Mouse (Mus musculus) ES-Bruce4 (cell line): ENCODE measurements at regions not wholly inside any gene's neighbourhood (a gene's known extent, or its start where the extent isn't known, plus 50 kb on each side); places are given as distances from the start of the nearest gene placed in this dataset.

Experiments
- H3K27ac ChIP-seq: 2 replicates; pipeline ENCODE4 v1.5.1; 2012; ENCODE audit warnings: low read length, inconsistent platforms; ENCODE audit not compliant: insufficient read depth
- H3K27me3 ChIP-seq: 2 replicates; pipeline ENCODE4 v1.6.1; 2012; ENCODE audit warnings: mild to moderate bottlenecking, low read length, inconsistent platforms; ENCODE audit not compliant: control insufficient read depth, poor library complexity, insufficient read depth, severe bottlenecking
- H3K36me3 ChIP-seq: 2 replicates; pipeline ENCODE4 v1.6.1; 2012; ENCODE audit warnings: inconsistent platforms, mild to moderate bottlenecking, low read length, moderate library complexity; ENCODE audit not compliant: control insufficient read depth, poor library complexity, insufficient read depth, severe bottlenecking
- H3K4me1 ChIP-seq: one replicate; pipeline ENCODE4 v1.8.1; 2011; ENCODE audit warnings: low read length; ENCODE audit not compliant: control insufficient read depth, insufficient read depth
- H3K4me3 ChIP-seq: 2 replicates; pipeline ENCODE4 v1.5.1; 2011; ENCODE audit warnings: low read depth, mild to moderate bottlenecking, low read length
- H3K9ac ChIP-seq: 2 replicates; pipeline ENCODE4 v1.6.1; 2012; ENCODE audit warnings: low read depth, mild to moderate bottlenecking, inconsistent platforms; ENCODE audit not compliant: poor library complexity, severe bottlenecking
- H3K9me3 ChIP-seq: replicated peaks from 2 replicates; pipeline ENCODE4 v1.6.1; 2012; ENCODE audit warnings: mild to moderate bottlenecking, low read length, inconsistent platforms; ENCODE audit not compliant: control insufficient read depth, poor library complexity, insufficient read depth, severe bottlenecking
- CTCF ChIP-seq: IDR thresholded peaks from one replicate; pipeline ENCODE4 v1.8.1; 2011; ENCODE audit warnings: low read depth, low read length
- EP300 ChIP-seq: IDR thresholded peaks from 2 replicates; pipeline ENCODE4 v1.6.1; 2011; ENCODE audit warnings: low read depth, low read length; ENCODE audit not compliant: insufficient read depth
- POLR2A ChIP-seq: IDR thresholded peaks from one replicate; pipeline ENCODE4 v1.8.1; 2011; ENCODE audit warnings: low read length; ENCODE audit not compliant: insufficient read depth

DNA sequence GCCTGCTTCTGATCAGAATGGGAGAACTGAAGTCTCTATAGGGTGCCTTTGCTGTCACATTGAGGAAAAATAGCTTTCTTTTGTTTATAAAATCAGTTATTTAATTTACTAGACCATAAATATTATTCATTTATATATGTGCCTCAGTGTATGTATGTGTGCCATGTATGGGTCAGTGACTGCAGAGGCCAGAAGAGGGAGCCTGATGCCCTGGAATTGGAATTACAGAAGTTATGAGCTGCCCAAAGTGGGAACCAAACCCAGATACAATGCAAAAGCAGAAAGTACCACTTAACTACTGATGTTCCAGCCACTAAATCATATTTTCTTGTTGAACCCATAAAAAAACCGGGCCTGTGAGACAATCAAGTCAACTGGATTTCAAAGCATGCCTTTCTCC is 91.8 kb upstream of the Nampt start:
- no peak overlapping the region for H3K9ac ChIP-seq
- H3K4me3 ChIP-seq, result no peak overlapping the region
- no peak overlapping the region for H3K27ac ChIP-seq
- no peaks in the 10 kb centered on the region for H3K27me3 ChIP-seq
- TF ChIP-seq EP300, result no peak
- TF ChIP-seq POLR2A, result no peak
- TF ChIP-seq CTCF, result no peak
- no peaks in the 10 kb centered on the region for H3K36me3 ChIP-seq
- no peaks in the 10 kb centered on the region for H3K9me3 ChIP-seq
- no peaks in the 10 kb centered on the region for H3K4me1 ChIP-seq

DNA sequence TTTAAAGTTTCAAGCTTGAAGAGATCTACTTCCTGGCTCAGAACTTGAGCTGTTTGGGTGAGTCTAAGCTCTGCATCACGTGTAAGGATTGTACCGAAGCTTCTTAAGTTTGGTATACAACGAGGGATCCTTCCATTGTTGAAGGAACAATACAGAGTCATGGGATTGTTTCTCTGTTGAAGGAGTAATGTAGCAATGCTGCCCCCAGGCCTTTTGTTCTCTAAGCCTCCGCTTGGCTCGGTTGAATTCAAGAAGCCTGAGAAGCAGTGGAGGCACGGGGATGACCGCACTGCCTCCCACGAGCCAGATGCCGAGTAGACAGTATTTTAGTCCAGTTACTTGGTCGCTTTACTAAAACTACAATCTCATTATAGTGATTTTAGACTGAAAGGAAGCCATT is 90.9 kb upstream of the Nampt start:
- no peak for TF ChIP-seq CTCF
- no peak for TF ChIP-seq EP300
- H3K4me3 ChIP-seq, result no peak overlapping the region
- no peak overlapping the region for H3K9ac ChIP-seq
- H3K9me3 ChIP-seq, result no peaks in the 10 kb centered on the region
- no peak overlapping the region for H3K27ac ChIP-seq
- no peaks in the 10 kb centered on the region for H3K4me1 ChIP-seq
- H3K27me3 ChIP-seq, result no peaks in the 10 kb centered on the region
- no peaks in the 10 kb centered on the region for H3K36me3 ChIP-seq

DNA sequence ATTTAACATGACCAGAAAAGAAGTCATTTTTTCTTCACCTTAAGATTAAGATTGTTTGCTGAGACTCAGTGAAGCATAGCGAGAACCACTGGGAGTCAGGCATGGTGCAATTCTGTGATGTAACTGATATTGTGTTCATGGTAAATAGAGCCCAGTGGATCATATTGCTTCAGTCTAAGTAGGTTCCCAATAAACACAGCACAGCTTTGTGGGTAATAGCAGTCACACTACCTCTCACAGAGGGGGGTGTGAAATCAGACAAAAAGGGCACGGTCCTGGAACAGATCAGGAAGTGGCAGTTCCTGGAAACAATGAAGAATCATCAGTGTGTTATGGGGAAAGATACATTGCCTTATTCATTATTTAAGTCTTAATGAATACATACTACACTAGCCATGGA is 84.1 kb upstream of the Nampt start:
- TF ChIP-seq CTCF, result no peak
- no peak for TF ChIP-seq POLR2A
- no peak for TF ChIP-seq EP300

DNA sequence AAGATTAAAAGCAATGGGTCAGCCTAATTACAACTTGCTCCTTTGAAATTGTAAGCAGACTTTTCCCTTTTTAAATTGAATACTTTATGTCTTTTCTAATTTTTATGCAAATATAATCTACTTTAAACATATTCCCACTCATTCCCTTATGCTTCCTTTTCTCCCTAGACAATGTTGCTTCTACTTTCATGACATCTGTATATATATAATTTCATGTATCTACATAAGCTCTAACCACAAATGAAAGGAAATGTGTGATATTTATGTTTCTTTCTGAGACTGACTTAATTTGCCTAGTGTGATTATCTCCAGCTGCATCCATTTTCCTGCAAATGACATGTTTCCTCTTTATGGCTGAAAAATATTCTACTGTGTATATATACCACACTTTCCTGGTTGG is 77.9 kb upstream of the Nampt start:
- Histone ChIP-seq H3K4me1 (no peaks in the 10 kb centered on the region), H3K4me3 (no peak overlapping the region), H3K36me3 (no peaks in the 10 kb centered on the region), H3K9me3 (no peaks in the 10 kb centered on the region), H3K27me3 (no peaks in the 10 kb centered on the region), H3K27ac (no peak overlapping the region), H3K9ac (no peak overlapping the region)
- no peak for TF ChIP-seq EP300
- no peak for TF ChIP-seq POLR2A
- no peak for TF ChIP-seq CTCF

More for the DNA sequence above, 84.1 kb upstream of the Nampt start:
- Histone ChIP-seq H3K4me1 (no peaks in the 10 kb centered on the region), H3K27ac (no peak overlapping the region), H3K36me3 (no peaks in the 10 kb centered on the region), H3K9ac (no peak overlapping the region), H3K9me3 (no peaks in the 10 kb centered on the region), H3K4me3 (no peak overlapping the region), H3K27me3 (no peaks in the 10 kb centered on the region)

DNA sequence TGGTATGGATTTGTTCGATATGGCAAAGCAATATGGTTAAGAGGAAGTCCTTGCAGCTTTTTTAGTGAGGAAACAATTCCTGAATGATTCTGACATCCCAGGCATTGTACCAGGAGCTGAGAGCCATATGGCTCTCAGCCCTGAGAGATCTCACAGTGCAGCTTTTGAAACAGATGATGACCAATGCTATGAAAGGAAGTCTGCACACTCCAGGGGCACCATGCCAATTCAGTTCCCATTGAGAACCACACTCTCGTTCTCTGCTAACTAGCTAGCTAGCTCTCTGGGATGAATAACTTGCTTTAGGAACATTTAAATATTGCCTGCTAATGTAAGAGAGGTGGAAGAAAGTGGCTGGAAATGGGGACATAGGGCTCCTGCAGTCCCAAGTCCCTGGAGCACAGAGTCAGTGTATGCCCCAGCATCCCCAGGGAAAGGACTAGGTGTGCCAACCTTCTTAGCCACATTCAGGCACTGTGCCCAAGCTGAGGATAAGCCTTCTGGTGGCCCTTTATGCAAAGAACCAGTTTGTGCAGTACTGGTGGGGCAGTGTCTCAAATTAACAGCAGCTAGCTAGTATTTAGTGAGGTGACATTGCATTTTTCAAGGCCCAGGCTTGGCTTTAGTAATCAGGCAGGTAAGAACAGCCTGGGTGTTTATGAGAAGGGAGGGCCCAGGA is 61.8 kb upstream of the Nampt start:
- TF ChIP-seq CTCF (no peak), EP300 (no peak), POLR2A (no peak)
- no peaks in the 10 kb centered on the region for H3K36me3 ChIP-seq
- H3K4me3 ChIP-seq, result no peak overlapping the region
- H3K9me3 ChIP-seq, result no peaks in the 10 kb centered on the region
- no peak overlapping the region for H3K27ac ChIP-seq
- H3K9ac ChIP-seq, result no peak overlapping the region
- no peaks in the 10 kb centered on the region for H3K4me1 ChIP-seq
- no peaks in the 10 kb centered on the region for H3K27me3 ChIP-seq

DNA sequence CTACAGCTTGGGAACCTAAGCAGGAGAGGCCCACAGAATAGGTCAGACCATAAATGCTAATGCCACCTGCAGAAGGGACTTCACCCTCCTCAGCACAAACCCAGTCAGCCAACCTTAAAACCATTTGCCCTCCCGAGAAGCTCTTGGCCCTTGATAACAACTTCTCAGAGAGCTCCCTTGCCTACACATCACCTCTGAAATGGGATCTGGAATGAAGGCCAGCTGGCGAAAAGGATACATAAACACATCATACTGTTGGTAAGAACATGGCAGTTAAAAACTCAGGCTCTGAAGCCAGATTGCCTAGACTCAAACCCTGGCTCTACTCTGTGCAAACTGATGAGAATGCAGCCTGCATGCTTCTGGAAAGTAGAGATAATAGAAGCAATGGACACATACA is 61.2 kb upstream of the Nampt start:
- no peaks in the 10 kb centered on the region for H3K36me3 ChIP-seq
- H3K27me3 ChIP-seq, result no peaks in the 10 kb centered on the region
- H3K4me1 ChIP-seq, result no peaks in the 10 kb centered on the region
- no peak overlapping the region for H3K27ac ChIP-seq
- H3K9ac ChIP-seq, result no peak overlapping the region
- H3K4me3 ChIP-seq, result no peak overlapping the region
- TF ChIP-seq EP300, result no peak
- no peak for TF ChIP-seq CTCF
- no peak for TF ChIP-seq POLR2A
- H3K9me3 ChIP-seq, result no peaks in the 10 kb centered on the region

DNA sequence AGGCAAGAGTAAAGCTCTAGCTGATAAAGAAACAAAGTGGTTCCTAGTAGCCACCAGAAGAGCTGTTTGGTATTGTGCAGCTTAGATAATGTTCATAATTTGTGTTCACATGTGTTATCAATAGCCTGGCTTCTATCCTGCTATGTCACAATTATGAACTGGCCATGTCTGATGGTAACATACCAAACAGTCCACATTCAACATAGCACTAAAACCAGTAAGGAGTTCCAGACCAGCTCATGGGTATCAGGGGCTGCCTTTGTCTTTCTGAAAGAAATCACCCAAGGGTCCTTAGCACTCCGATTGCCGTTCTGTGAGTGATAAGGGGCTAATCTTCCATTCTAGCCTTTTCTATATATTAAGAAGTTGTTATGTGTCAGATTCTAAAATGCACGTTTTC is 58.7 kb upstream of the Nampt start:
- no peak overlapping the region for H3K9ac ChIP-seq
- no peak overlapping the region for H3K4me3 ChIP-seq
- no peak for TF ChIP-seq POLR2A
- TF ChIP-seq EP300, result no peak
- no peak for TF ChIP-seq CTCF
- H3K9me3 ChIP-seq, result no peaks in the 10 kb centered on the region
- H3K27me3 ChIP-seq, result no peaks in the 10 kb centered on the region
- no peaks in the 10 kb centered on the region for H3K4me1 ChIP-seq
- no peaks in the 10 kb centered on the region for H3K36me3 ChIP-seq
- H3K27ac ChIP-seq, result no peak overlapping the region
